Mouse (Mus musculus): Measurements from ENCODE around the gene Etfb.

- TF ChIP-seq POLR2A (IDR thresholded peaks at IDR 0.05; ENCODE audit: control insufficient read depth, low read depth, low read length) (no peak), CTCF (IDR thresholded peaks at IDR 0.05; ENCODE audit: control insufficient read depth, insufficient read depth, insufficient replicate concordance, low read depth, low read length) (no peak)
Observed at GRCm38 (mm10) chr7:43447801-43448200, 3.9 kb downstream of the Etfb start.
